Mouse (Mus musculus): Measurements from ENCODE around the gene Adgrg6.

Adgrg6 gene

GRCm38 (mm10) chr10:14483257-14483656, 62.2 kb downstream of the Adgrg6 start:
- DNase-seq, result no peak

DNA sequence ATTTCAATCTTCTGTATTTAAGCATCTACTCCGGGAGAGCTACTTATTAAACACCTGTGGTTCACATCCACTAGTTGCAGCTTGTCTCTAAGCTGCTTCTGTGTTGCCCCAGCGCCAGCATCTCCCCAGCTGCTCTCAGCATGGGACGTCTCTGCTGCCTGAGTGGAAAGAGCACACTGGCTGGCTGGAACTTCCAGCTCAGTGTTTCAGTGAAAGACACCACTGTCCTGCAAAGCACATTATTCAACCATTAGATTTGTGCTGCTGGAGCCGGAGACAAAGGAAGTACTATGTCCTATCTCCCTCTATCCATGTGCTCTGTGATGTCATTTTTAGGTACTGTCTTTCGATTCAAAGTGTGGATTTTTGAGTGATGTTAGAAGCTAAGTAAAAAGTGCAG, 63.0 kb downstream of the Adgrg6 start:
- DNase-seq, result peak; percentile 8 to 17

GRCm38 (mm10) chr10:14480928-14481327, 64.5 kb downstream of the Adgrg6 start:
- DNase-seq, result no peak

DNA sequence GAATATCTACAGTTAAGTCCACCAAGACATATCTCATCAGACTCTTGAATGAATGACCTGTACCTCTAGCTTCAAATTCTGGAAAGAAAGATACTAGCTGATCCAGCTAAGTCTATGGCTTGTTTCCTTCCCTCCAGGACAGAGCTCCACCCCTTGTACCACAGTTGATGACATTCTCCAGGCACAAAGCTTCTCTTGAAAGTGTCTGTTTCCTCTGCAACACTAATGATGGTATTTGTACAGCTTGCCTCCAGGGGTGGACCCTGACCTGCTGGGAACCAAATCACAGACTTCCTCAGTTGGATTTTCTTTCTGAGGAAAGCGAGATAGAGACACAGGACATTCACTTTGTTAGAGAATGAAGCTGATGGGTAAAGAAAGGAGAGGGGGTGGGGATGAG, 69.1 kb downstream of the Adgrg6 start:
- DNase-seq, result no peak

DNA sequence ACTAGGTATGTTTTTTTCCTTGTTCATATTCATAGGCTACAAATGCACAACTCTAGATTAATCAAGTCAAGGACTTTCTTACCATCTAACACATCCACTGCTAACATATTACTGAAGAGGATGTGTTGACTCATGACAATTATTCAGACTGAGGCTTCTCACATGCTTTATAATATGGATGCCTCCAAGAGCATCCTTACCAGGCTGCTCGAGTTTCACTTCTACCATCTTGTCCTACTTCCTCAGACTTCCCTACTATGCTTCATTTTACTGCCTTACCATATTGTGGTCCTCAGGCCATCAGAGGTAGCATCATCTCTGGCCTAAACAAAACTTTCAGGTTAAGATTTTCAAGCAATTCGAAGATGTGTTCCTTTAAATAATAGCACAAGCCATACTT, 69.8 kb downstream of the Adgrg6 start:
- DNase-seq, result no peak

GRCm38 (mm10) chr10:14474541-14475305, 70.7 kb downstream of the Adgrg6 start:
- no peak for DNase-seq

GRCm38 (mm10) chr10:14471039-14471550, 74.4 kb downstream of the Adgrg6 start:
- DNase-seq, result no peak

DNA sequence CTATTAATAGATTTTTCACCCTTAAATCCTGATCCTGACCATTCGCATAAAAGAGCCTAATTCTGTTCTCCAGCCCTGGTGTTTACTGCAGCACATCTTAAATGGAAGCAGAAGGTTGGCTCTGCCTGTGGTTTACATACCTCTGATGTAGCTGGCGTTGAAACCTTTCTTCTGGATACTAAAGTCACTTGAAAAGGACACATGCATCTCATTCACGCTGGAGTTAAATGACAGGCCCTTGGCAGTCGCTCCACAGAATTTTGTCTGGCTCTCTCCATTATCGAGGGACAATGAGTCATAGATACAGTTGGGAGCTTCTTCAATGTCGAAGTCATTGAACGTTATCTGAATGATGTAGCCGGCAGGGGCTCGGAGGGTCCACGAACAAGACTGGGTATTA, 76.8 kb downstream of the Adgrg6 start:
- DNase-seq, result no peak

GRCm38 (mm10) chr10:14463796-14464511, 81.5 kb downstream of the Adgrg6 start:
- no peak for DNase-seq

DNA sequence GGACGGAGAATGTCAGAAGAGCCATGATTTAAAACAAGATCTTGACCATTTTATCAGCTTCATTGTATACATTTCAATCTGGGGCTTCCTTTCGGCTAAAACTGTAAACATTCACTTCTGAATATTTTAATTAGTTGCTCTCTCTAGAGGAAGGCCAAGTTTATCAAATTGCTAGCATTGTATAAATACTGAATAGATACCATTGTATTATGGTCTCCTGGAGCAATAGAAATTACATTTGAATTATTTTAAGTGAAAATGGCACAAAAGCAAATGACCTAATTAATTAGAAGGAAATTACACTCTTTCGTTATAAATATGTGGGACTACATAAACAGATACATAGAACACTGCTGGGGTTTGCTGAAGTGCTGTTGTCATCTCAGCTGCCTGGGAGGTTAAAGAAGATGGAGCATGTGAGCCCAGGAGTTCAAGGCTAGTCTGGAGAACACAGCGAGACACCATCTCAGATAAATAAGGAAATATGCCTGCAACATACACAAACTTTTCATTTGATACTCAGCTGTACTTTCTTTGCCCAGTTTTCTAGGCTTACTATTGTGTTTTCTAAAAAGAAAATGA, 84.4 kb downstream of the Adgrg6 start:
- no peak for DNase-seq

DNA sequence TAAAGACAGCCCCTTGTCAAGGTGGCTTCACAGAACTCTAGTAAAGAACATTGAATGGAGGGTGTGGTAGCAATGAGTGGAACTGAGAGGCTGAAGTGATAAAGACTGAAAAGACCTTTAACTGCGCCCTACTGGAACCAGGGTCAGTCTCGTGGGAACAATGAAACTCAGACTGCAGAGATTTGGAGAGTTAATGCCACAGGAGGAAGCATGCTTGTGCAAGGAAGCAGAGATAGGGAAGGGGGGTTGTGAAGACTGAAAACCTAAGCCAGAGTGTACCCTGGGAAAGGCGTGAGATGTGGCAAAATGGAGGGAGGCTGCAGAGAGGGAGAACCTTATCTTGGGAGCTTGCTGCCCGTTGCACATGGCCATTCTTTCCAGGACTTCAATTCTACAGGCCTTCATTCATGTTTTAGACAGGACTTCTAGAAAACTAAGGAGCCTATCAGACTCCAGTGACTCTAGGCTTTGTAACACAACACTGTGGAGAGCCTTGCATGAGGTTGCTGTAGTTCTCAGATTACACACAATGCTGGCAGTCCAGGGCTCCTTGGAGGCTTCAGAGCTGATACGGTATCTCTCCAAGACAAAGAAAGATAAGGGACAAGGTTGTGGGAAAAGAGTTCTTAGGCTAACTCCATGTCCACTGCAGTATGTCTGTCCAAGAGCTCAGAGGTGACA, 85.1 kb downstream of the Adgrg6 start:
- no peak for DNase-seq

DNA sequence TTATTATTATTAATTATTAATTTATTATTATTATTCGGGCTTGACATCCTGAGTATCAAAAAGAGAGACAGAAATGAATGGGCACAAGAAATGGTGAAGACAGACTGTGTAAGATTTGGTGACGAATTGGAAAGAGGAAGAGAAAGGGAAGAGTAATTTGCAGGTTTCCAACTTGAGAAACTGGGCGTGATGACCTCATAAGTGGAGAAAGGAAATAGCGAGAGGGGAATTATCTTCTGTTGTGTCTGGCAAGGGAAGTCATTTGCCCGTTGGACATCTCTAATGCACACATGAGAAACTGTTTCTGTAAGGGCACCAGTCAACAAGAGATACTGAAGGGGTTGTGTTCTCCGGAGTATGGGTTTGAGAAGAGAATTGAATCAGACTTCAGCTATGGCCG, 85.6 kb downstream of the Adgrg6 start:
- DNase-seq, result no peak

DNA sequence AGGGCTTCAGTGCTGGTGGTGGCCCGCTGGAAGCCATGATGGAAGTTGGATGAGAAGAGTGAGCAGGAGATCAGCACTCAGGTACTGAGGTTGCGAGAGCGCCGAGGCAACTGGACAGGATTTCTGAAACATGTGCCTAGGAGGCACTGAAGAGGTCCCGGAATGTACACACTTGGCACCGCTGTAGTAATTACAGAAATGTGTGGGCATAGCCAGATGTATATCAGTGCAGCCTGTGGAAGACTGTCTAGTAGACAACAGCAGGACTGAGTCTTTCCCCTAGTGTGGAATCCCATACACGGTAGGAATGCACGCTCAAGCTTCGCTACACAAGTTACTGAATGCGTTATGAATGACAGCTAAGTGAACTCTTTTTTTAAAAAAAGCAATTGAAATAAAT, 86.1 kb downstream of the Adgrg6 start:
- DNase-seq, result no peak

DNA sequence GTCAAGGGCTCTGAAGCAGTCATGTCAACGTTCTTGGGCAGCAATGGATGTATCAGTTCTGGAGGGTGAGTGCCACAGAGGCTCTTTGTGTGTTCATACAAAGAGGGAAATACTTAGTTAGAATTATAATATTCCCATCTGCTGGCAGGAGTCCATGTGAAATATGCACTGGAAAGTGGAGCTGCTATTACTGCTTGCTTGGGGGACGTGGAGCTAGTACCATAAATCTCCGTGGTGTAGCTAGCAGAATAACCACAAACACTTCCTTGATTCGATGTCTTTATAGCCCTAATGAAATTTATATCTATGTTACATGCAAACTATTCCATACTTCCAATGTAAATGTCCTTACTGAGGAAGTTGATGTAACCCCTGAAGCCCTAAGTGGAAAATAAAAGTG, 91.0 kb downstream of the Adgrg6 start:
- DNase-seq, result no peak

DNA sequence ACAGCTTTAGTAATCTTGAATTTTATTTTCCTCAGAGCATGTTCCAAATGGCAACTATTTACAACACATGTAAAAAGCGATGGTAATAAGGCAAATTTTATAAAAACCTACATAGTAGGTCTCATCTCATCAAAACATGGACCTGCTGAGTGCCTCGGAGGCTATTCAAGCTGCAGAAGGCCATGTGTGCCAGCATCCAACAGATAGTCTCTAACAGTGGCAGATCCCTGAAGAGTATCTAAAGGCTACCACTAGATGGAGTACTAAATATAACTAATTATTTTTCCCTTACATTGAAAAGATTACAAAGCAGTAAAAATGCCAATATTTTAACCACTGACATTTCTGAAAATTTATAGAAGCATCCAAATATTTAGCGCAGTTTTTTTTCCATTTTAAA, 93.6 kb downstream of the Adgrg6 start:
- DNase-seq, result peak; percentile 24 to 33

DNA sequence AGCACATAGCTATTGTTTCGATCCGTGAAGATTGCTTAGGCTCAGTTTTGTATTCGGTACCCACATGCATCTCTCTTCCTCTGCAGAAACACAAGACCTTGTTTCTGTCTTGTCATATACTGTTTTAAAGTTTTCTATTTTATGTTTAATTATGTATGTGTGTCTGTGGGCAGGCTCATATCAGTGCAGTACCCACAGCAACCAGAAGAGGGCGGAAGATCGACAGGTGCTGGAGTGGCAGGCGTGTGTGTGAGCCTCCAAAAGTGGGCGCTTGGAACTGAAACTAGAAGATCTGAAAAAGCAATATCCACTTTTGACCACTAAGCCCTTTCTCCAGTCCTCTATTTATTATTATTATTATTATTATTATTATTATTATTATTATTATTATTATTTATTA, 95.4 kb downstream of the Adgrg6 start:
- peak; percentile 1 to 19 for DNase-seq

- no peak for DNase-seq
Observed at GRCm38 (mm10) chr10:14445590-14446291, 99.7 kb downstream of the Adgrg6 start.

DNA sequence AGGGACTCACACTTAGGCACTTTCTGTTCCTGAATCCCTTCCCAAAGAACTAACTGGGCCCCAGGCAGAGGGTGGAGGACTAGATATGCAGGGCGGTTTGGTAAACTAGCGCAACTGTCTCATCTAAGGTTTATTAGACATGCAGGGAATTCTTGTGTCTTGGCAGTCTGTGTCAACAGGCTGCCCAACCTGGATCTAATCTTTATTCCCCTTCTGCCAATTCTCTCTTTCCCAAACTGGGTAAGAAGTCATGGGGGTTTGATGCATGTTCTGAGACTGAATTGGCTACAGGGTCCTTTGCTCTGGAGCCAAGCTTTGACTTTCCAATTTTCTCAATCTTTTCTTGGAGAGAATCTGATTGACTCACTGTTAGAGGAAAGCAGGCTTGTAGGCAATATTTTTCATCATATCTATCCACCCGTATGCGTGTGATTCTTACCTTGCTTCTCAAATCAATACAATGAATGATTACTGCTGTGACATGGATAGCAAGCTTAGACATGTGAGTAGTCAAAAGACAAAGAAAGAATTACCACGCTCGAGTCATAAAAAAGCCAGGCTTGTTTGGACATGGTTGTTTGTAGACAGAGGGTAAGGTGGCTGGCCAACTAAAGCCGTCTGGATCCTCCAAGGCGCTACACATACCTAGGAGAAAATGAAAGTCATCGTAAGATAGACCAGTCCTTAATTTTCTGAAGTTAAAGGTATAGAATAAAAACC, 104.4 kb downstream of the Adgrg6 start:
- no peak for DNase-seq

- peak; percentile 30 to 44 for DNase-seq
Observed at GRCm38 (mm10) chr10:14404070-14404469, 141.4 kb downstream of the Adgrg6 start.

GRCm38 (mm10) chr10:14401744-14402143, 143.7 kb downstream of the Adgrg6 start:
- peak; percentile 10 to 15 for DNase-seq

- DNase-seq, result peak; percentile 87 to 88
Observed at GRCm38 (mm10) chr10:14391025-14391639, 154.3 kb downstream of the Adgrg6 start.

Data from cerebellum, postnatal 14 days (tissue).